Mouse (Mus musculus) lung, postnatal 10 days (tissue): ENCODE results near the gene Uxt.

ENCODE experiments used
- DNase-seq: peaks from one replicate; pipeline ENCODE4 v3.0.0; 2021

Uxt gene

DNA sequence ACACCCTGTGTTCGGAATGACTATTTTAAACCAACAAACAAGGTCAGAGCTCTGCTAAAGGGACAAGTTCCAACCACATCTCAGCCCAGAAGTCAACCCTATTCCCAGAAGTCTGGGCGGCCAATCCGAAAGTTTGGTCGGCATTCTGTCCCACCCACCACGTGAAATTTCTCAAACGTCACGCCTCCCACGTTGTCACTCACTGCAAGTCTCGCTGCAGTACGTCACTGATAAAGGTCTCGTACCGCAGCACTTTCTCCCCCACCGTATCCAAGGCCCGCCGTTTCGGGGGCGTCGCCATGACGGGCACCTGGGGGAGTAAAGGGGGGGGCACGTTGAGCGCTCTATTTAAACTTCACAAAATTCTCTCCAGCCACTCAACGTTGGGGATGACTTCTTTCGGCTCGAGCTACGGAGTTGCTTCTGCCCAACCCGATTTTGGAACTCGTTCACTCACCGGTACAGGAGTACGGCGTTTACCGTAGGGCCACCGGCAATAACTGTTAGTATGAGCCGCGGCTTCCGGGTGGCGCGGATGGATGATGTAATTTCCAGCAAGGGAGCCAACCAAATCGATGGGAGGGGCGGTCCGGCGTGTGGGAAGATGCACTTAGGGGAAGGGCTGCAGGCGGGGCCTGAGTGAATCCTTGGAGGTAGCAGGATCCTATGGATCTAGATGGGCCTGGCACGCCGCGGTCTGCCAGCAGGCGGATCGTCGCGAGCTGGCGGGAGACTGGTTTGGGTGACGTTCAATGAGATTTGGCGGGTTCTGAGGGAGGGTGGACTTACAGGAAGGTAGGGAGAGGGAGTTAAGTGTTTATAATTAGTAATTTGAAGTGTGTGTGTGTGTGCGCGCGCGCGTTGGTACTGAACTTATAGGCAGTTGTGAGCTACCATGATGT, at the start of gene Uxt:
Uxt (minus strand) TSS at position 541 of the 902 bp plus-strand sequence.
- DNase-seq, result peak; percentile 94

DNA sequence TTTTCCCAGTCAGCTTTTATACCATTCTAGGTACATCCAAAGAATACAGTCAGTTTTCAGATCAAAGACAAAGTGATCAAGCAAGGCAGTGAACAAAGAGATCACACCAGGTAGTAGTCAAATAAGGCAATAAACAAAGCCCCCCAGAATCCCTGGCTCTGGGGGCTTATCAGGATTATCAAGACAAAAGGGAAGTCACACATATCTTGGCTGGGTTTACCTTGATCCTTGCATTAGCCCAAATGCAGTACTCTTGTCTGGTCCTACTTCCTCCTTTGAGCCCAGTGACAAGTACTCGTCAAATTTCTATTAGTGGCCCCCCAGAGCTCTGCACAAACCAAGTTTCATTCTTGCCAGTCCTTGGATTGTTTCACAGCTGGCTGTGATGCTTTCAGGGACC, 19.1 kb upstream of the Uxt start:
- no peak for DNase-seq

DNA sequence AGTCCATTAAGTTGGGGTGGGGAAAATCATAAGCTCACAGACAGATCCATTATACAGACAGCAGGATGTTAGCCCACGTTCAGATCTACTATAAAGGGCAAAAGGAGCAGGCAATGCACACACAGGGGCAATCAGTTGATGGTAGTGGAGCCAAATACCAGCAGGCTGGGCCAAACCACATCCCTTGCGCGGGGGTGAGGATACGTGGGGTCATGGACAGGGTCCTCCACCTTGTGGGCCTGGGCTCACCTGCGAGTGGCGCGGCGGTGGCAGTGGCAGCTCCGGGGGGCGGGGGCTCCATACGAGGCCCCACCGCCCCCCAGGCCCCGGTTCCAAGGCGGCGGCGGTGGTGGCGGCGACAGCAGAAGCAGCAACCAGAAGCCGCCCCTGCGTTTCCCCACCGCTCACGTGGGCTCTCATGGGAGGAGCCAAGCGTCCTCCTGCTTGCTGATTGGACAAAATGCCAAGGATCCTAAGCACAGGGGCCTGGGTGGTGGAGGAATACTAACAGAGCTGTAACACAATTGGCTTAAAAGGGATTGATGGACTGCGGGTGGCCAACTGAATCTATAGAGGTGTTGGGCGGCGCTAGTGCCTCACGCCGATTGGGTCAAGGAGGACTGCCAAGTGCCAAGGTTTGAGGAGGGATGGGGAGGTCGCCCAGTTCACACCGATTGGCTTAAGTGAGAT, 11.5 kb downstream of the Uxt start, which contains the start of gene Elk1:
Elk1 (minus strand) TSS at position 418 of the 690 bp plus-strand sequence.
- peak; percentile 93 for DNase-seq

DNA sequence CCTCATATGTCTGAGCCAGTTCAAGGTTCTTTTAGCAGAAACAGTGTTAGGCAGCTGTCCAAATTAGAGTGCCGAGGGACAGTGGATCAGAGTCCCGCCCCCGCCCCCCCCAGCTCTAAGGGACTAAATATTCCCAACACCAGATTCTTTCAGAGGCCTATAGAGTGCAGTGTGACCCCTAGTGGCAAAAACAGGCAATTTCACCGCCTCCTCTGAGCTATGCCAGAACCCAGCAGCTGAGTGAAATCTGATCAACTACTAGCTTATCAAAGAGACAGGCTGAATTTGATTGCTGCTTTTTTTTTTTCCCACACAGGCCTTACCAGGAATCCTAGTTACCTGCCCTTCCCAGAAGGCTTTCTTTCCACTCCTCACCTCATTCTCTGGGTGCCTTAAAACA, 15.8 kb downstream of the Uxt start:
- DNase-seq, result peak; percentile 57

DNA sequence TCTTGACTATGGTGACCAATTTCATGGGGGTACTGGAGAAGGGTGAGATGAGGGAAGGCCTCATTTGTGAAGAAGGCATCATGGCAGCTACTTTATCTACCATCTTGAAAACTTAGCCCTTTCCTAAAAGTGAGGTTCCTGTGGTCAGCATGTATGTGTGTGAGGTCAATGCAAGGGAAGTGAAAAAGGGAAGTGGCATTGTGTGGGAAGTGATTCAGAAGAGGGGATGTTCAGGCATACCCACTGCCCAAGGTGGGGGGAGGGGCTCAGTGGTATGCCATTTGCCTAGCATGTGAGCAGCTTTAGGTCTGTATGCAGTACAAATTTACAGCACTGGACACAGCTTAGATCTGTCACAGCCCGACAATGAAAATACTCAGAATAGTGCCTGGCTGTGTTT, 29.9 kb downstream of the Uxt start:
- DNase-seq, result no peak

DNA sequence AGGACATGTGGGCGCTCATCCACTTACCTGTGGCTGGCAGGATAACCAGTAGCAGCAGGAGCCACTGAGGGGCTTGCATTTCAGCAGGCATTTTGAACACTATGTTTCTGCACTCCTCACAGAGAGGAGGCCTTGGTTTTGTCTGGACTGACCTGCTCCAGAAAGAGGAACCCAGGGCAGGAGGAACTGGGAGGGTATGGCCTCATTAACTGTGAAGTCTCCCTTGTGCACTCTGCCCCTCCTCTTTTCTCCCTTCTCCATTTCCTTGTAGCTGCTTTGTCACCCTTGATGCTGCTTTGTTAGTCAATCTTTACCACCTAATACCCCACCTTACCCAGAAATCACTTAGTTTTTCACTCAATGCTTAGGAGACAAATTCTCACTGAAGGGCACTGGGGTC, 30.5 kb downstream of the Uxt start, which contains the start of gene Cfp:
Cfp (minus strand) TSS at position 192 of the 400 bp plus-strand sequence.
- DNase-seq, result no peak

DNA sequence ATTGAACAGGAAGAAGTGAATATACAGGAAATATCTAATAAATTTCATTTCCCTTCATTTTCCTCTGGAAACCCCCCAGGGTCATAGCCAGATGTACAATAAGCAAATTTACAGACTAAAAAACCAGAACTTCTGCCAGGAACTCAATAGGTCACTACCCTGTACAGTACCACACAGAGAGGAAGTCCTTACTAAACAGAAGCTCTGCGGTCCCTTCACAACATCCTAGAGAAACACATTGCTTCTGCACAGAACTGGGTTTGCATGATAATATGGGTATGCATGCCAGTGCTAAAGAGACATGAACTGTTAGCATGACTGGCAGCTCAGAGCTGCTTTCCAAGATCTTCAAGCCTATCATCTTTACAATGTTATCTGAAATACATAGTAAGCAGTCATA, 32.0 kb downstream of the Uxt start:
- no peak for DNase-seq

DNA sequence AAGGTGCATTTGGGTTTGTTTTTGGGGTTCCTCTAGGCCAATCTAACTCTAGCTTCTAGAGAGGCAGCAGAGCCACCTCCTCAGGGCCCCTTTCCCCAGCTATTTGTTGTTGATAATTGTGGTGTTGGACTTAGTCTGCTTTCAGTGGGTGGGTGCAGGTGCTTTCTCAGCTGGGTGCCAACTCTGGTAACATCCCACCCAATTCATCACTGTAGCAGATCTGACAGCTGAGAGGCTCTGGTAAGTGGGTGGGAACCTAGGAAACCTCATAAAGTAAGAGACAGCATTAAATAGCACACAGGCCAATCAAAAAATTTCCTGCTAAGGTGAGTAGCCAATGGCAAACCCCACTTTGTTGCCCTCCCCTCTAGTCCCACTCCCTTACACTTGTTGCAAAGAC, 36.8 kb downstream of the Uxt start:
- DNase-seq, result no peak

DNA sequence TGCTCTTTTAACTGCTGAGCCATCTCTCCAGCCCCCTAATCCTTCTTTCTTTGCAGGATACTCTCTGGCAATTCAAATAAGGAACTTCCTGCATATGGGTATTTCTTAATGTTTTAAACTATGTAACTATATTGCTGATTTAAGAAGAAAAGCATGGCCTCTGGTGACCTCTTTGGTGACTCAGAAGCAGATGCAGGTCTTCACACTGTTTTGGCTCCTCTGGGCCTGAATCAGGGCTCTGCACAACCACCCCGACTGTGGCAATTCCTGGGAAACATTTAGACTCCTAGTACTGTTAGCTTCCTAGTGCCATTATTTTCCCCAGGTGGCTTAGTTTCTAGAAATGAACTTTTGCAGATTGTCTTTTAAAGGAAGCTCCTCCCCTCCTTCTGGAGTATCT, 38.3 kb downstream of the Uxt start:
- no peak for DNase-seq

DNA sequence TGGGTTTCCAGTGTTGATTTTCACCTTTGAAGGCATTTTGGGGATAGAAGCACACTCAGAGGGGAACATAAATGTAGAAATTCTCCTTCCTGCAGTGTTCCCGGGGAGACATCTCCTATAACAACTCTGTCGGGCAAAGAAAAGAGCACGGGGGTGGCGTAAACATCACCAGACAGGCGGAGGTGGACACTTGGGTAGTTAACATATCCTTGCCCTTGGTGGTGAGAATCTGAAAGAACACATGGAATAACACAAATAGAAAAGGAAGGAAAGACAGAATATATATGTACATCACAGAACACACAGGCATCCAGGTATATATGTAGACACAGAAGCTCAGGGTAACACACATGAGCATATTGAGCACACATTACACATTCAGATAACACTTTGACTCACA, 40.5 kb downstream of the Uxt start:
- no peak for DNase-seq

DNA sequence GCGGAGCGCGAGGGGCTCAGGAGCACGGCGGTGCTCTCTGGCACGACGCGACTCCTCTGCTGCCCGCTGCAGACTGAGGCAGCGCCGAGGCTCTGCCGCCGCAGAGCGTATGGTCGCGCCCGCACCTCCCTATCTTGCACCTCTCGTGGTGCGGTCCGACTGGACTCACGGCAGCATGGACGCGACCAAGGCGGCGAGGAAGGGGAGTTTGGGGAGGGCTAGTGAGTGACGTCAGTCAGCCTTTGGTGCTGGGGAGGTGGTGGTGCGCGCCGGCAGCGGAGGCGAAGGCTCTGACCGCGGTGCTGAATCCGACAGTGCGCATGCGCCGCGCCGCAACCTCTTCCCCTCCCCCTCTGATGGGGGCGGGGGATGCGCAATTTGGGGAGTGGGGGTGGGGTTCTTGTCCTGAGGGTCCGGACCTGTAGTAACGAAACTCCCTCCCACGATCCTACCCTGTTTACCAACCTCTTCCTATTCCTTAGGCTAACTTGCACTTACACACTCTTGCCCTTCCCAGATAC, 40.9 kb downstream of the Uxt start, which contains the start of gene Syn1:
Syn1 (minus strand) TSS at position 161 of the 521 bp plus-strand sequence.
- peak; percentile 87 for DNase-seq

DNA sequence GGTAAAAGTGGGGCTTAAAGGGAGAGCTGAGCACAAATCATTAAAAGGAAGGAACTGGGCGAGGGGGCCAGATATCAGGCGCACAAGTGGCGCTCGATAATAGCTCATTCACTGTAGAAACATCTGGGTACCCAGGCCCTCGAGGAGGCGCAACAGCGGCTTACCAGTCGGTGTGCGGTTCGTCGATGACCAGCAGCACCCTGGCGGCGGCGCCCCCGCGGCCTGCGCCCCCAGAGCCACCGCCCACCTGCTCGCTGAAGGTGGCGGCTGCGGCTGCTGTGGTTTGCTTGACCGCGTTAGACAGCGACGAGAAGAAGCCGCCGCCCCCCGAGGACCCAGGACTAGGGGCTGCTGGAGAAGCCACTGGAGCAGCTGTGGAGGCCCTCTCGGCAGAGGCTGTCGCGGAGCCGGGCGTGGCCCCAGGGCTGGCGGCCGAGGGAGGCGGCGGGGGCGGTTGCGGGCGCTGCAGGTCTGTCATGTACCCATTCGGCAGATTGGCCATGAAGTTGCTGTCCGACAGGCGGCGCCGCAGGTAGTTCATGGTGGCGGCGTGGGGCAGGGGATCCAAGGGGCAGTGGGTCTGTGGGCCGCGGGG, 41.5 kb downstream of the Uxt start:
- DNase-seq, result no peak

DNA sequence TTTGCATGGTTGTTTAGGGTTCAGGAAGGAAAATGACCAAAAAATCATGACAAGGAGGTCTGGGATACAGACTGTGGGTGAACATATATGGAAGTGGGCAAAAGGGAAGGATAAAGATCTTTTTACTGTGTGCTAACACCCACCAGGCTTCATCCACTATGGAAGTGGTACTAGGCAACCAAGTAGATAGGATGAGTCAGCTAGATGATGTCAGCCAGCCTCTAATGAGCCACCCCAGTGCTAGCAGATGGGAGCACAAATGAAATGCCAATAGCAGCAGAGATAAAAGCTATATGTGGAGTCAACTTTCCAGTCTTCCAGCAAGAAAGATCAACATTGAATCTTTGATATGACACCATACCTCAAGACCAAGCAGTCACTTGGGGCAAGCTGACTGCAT, 46.7 kb downstream of the Uxt start:
- DNase-seq, result no peak

DNA sequence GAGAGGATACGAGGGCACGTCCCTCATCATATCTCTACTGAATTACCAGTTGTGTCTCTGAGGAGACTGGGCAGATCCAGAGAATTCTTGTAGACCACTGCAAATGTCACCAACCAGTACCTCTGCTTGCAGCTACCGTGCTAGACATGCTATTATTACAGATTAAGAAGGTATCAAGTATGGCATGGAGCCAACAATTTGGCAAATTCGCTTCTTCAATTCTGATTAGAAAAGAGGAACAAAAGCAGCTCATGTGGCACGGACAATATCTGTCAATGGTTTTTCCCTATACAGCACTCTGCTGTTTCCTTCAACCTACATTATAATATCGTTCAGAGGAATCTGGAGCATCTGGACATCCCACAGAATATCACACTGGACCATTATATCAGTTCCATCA, 48.1 kb downstream of the Uxt start:
- no peak for DNase-seq

DNA sequence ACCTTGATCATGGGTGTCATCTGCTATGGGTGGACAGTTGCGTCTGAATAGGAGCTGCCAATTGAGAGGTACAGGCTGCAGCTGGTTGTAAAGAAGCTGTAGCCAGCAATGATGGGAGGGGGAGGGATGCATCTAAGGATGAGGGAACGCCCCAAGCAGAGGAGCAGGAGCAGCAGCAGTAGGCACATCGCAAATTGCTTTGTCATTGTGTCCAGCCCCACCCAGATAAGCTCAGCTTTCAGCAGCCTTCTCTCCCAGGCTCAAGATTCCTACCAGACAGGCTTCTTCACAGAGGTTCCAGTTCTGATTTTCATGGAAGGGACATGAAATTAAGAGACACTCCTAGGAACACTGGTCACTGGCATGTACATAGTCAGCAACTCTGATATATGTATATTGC, 51.7 kb downstream of the Uxt start:
- DNase-seq, result no peak
